Mouse (Mus musculus) thymus, postnatal 14 days (tissue): ENCODE data around the gene Glra4.
"Not testable (repeated sequence)": the region's sequence is repeated elsewhere in the genome, so short reads cannot be mapped to it uniquely, and the experiment has no call there.

Experiments
- DNase-seq: peaks from one replicate; pipeline ENCODE4 v3.0.0; 2021

Glra4 gene

DNA sequence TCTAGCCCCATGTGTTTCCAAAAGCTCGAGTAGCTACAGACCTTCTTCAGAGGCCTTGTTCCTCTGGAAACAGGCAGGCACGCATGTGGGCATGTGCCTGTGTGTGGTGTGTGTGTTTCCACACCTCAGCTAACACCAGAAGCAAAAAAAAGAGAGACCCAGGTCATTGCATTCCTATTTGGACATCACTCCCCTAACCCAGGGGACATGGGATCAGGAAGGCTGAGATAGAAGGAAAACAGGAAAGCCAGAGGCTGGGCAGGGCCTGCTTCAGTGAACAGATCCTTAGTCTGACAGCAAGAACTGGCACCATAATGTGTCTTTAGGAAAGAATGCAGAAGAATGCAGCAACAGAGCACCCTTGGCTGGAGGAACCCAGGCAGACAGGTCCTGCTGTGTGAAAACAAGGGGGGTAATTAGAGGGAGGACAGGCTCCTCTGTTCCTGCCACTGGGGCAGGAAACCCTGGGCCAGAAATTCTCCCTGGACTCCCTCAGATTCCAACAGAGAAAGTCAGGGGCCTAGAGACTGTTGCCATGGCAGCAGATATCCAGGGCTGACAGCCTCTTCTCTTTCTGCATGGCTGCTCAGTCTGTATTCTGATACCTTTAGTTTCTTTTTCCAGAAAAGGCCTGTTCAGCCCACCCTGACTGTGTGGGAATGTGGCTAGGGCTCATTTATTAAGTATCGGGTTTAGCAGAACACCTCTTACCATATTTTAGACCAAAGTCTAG, 65.0 kb downstream of the Glra4 start:
- not testable (repeated sequence) for DNase-seq

DNA sequence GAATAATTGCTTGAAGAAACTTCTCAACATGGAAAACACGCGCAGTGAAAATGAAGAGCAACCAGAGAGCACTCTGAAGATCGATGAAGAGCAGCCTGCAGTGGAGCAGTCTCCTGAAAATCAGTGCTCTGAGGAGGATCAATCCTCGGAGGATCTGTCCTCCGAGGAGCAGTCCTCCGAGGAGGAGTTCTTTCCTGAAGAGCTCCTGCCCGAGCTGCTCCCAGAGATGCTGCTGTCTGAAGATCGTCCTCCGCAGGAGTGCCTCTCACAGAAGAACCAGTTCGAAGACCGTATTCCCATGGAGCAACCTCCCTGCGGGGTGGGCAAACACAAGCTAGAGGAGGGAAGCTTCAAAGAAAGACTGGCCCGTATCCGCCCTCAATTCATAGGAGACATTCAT, 71.2 kb downstream of the Glra4 start:
- DNase-seq: no peak

DNA sequence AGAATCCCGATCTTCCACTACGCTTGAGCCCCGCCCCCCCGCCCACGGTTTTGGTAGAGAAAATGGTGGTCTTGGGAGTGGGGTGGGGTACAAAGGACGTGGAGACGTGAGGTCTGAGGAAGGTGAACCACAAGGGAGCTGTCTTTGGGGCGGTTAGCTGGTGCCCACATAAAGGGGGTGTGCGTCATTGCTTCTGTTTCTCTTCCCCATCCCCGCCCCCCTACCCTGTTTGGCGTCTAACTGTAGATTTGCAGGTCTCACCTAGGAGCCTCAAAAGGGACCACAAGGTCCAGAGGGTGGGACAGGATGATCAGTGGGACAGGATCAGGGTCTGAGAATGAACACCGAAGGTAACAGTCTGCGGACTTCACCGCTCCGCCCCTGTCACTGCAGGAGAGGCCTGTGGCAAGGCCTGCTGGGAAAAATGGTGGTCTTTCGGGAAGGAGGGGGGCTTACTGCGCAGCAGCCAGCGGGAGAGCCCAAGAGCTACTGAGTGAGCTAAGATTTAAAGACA, 71.7 kb downstream of the Glra4 start:
- peak; percentile 30 for DNase-seq
